ENCODE assay signal across 8 mouse cellular contexts in the genomic region with DNA sequence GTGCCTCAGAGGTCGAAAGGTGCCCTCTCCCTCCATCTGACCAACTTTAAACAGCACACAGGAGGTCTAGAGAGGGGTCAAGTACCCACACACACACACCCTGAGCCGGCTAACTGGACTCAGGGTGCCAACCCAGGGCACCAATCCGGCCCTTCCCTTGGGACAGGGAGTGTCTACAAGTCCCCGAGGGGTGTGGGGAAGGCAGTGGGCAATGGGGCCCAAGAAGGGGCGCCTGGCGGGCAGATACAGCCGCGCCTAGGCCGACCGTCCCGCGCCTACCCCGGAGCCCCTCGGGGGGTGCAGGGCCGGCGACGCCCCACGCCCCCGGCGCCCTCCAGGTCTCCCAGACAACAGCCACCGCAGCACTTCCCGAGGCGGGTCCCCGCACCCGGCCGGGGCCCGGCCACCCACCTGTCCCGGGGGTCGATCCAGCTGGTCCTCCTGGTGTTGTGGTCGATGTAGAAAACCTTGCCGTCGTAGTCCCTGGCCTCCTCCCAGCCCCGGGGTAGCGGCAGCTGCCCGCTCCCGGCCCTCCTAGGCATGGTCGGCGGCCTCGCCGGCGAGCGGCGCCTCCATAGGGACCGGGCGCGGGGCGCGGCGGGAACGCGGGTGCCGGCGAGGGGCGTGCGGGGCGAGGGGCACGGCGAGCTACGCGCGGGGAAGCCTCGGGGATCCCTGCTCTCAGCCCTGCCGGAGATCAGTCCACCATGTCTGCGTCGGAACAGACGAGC. TPM values are rescaled to one million over a fixed set of nuclear protein-coding genes. Genes with fewer than 3 reads are reported as not detected.
DNase-seq lines count a peak whose midpoint lies in the region; ATAC-seq lines count a peak whose summit lies in the region.

No protein-coding gene starts in this region.

- peaks cover 56% of the 10 kb centered on the region for H3K4me1 ChIP-seq in heart, embryonic 15.5 days (replicated peaks)
- peaks cover 38% of the 10 kb centered on the region for H3K4me1 ChIP-seq in stomach, embryonic 16.5 days (ENCODE audit: control insufficient read depth, insufficient read depth, low read length)

- H3K4me3 ChIP-seq in heart, embryonic 15.5 days = peak overlapping the region; percentile 73
- peak overlapping the region; percentile 47 for H3K4me3 ChIP-seq in macrophage (ENCODE audit: inconsistent target)
- H3K4me3 ChIP-seq in stomach, embryonic 16.5 days (replicated peaks; ENCODE audit: low read length) = peak overlapping the region; percentile 83

- no peaks in the 10 kb centered on the region for H3K9me3 ChIP-seq in heart, embryonic 15.5 days (replicated peaks)
- no peaks in the 10 kb centered on the region for H3K9me3 ChIP-seq in stomach, embryonic 16.5 days (replicated peaks; ENCODE audit: control insufficient read depth, low read length)

- peak overlapping the region; percentile 95 for H3K9ac ChIP-seq in heart, embryonic 15.5 days
- peak overlapping the region; percentile 96 for H3K9ac ChIP-seq in stomach, embryonic 16.5 days (ENCODE audit: low read length)

- H3K27me3 ChIP-seq in heart, embryonic 15.5 days = no peaks in the 10 kb centered on the region
- no peaks in the 10 kb centered on the region for H3K27me3 ChIP-seq in stomach, embryonic 16.5 days (ENCODE audit: control insufficient read depth, insufficient read depth, low read length)

- H3K36me3 ChIP-seq in heart, embryonic 15.5 days = no peaks in the 10 kb centered on the region
- H3K36me3 ChIP-seq in macrophage (ENCODE audit: inconsistent target) = no peaks in the 10 kb centered on the region
- H3K36me3 ChIP-seq in stomach, embryonic 16.5 days (ENCODE audit: control insufficient read depth, insufficient read depth, low read length) = no peaks in the 10 kb centered on the region

- DNase-seq in adrenal gland, adult 8-10 months = peak; percentile 35
- no peak for DNase-seq in adrenal gland, postnatal 10 days
- peak; percentile 18 for DNase-seq in urinary bladder, postnatal 14 days (ENCODE audit: low spot score)
- DNase-seq in urinary bladder, postnatal 25 days (ENCODE audit: low spot score) = no peak
- DNase-seq in kidney, postnatal 10 days = peak; percentile 67

- peaks cover 48% of the 10 kb centered on the region for H3K79me2 ChIP-seq in macrophage (ENCODE audit: inconsistent target)

- H3K27ac ChIP-seq in heart, embryonic 15.5 days = peak overlapping the region; percentile 99
- H3K27ac ChIP-seq in macrophage = no peak overlapping the region
- peak overlapping the region; percentile 95 for H3K27ac ChIP-seq in stomach, embryonic 16.5 days (ENCODE audit: low read length)

- WGBS in heart, embryonic 15.5 days = 0% methylated on average over 63 of the region's 66 CpGs
- WGBS in macrophage (ENCODE audit: missing documents) = 1% methylated on average over 64 of the region's 66 CpGs
- under 1% methylated on average over 62 of the region's 66 CpGs for WGBS in stomach, embryonic 16.5 days

- peak; percentile 21 for ATAC-seq in heart, embryonic 15.5 days (replicated peaks; ENCODE audit: insufficient number of reproducible peaks, insufficient read depth, low FRiP score, low read depth)
- peak; percentile 12; the same call in 1 of the 2 replicates for ATAC-seq in stomach, embryonic 16.5 days (ENCODE audit: insufficient read depth, low FRiP score)

- H3K4me2 ChIP-seq in heart, embryonic 15.5 days = peak overlapping the region; percentile 88
- H3K4me2 ChIP-seq in stomach, embryonic 16.5 days (ENCODE audit: low read depth, low read length) = peak overlapping the region; percentile 85

RNA-seq across cellular contexts. Expression of a gene that starts 0.9 kb away (rescaled TPM):
- 10 to 100 TPM; 21.6 to 34.4 (median 28.8) TPM for total RNA-seq in adrenal gland, adult 8-10 months (2022)
- total RNA-seq in adrenal gland, postnatal 10 days (2021) = 10 to 100 TPM; 23.0 to 24.4 TPM
- 11.7 and 12.3 TPM in 2 replicates for polyA plus RNA-seq in heart, embryonic 15.5 days (2015; fragmentation: Nextera tagmentation; extraction: Ambion mirVana)
- 10 to 100 TPM in 25 of 26 experiments, 1 to 10 TPM in 1; 9.5 to 37.3 (median 20.5) TPM for total RNA-seq in macrophage (2018; cell fraction: chromatin; rRNA removed)
- 10 to 100 TPM in 12 of 26 experiments, 1 to 10 TPM in 14; 5.1 to 13.7 (median 9.1) TPM for total RNA-seq in macrophage (2018; cell fraction: cytosol; rRNA removed)
- 10 to 100 TPM in 25 of 26 experiments, 1 to 10 TPM in 1; 9.2 to 33.9 (median 16.2) TPM for total RNA-seq in macrophage (2018; cell fraction: nucleus; rRNA removed)
- 5.6 to 8.6 TPM (median 6.8 TPM) in 3 replicates for polyA plus RNA-seq in macrophage (2018)
- 7.2 and 8.0 TPM in 2 replicates for polyA plus RNA-seq in stomach, embryonic 16.5 days (2015; fragmentation: Nextera tagmentation; extraction: Ambion mirVana)

Comparison
In these comparisons a context has a peak if more than half of its experiments do, and no peak if none do; other contexts are left out.
1. DNase-seq: peak in adrenal gland, adult 8-10 months (single experiment), urinary bladder, postnatal 14 days (single experiment) and kidney, postnatal 10 days (single experiment); none in adrenal gland, postnatal 10 days (single experiment) and urinary bladder, postnatal 25 days (single experiment).
2. Peak in every context shown above with its lines, with median percentiles within 50 percentile points of each other: H3K4me3 ChIP-seq.